Mouse (Mus musculus): ENCODE measurements around the gene Tapt1. TPM values are rescaled to one million over a fixed set of nuclear protein-coding genes. Genes with fewer than 3 reads are reported as not detected.

The Tapt1 gene
- polyA plus RNA-seq, 1 experiment from 2014 or later = 33.3 TPM

DNA sequence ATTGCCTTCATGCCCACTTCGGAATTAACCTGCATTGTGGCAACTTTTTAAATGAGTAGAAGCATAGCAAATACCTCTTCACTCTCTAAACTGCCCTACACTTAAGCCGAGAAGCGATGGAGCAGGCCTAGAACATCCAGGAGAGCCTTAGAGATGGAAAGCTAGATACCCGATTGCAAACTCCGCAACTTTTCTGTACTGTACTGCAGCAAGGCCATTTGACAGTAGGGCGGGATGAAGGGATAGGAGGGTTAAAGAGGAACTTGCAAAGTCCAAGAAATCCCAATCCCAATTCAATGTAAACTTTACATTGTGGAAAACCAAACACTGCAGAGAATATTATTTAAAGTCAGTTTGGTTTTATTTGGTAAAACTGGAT is 1.0 kb upstream of the Tapt1 start:
- no peaks in the 10 kb centered on the region for H3K27me3 ChIP-seq (ENCODE audit: insufficient read depth, low read length)
- no peak for DNase-seq

DNA sequence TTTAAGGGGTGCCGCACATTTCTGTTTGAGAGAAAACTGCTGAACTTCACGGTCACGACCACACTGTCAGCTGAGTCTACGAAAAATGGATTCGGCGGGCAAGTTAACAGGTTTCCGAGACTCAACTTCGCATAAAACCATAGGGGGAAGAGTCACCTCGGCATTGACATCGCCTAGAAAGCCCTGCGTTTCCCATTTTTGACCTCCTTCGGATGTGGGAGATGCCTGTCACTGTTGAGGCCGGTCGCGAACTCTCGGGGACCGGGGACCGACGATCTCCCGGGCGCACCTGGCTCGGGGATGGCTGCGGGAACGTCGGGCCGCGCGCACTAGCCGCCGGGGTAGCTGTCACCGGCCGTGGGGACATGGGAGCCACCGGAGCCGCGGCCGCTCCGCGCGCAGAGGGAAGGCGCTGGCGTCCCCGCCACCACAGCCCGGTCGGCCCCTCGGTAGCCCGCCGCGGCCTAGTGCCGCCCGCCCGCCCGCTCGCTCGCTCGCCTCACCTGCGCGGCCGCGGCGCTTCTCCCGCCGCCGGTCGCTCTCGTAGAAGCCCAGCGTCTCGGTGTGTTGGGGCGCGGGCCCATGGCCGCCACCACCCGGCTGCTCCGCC is 410 bp downstream of the Tapt1 start:
- Histone ChIP-seq H3K4me3 (ENCODE audit: low read depth, low read length) (peak overlapping the region; percentile 97), H3K27me3 (ENCODE audit: insufficient read depth, low read length) (no peaks in the 10 kb centered on the region), H3K4me2 (ENCODE audit: low read depth, low read length) (peak overlapping the region; percentile 75), H3K27ac (ENCODE audit: low read depth) (peak overlapping the region; percentile 94), H3K4me1 (ENCODE audit: insufficient read depth) (peaks cover 30% of the 10 kb centered on the region), H3K36me3 (replicated peaks; ENCODE audit: insufficient read depth, low read length) (peaks cover 7% of the 10 kb centered on the region), H3K9ac (replicated peaks) (peak overlapping the region; percentile 98), H3K9me3 (ENCODE audit: low read length) (no peaks in the 10 kb centered on the region)
- under 1% methylated on average over 41 of the region's 72 CpGs for WGBS (ENCODE audit: insufficient replicate concordance)
- DNase-seq (peak; percentile 61), ATAC-seq (peak; percentile 48)
- no peak for TF ChIP-seq CTCF (IDR thresholded peaks at IDR 0.05; ENCODE audit: low read depth)
- no peak for TF ChIP-seq EP300 (IDR thresholded peaks at IDR 0.05; ENCODE audit: low read depth)

More for the DNA sequence above, 1.0 kb upstream of the Tapt1 start:
- no peak for TF ChIP-seq EP300 (IDR thresholded peaks at IDR 0.05; ENCODE audit: low read depth)
- no peak for TF ChIP-seq CTCF (IDR thresholded peaks at IDR 0.05; ENCODE audit: low read depth)
- ATAC-seq = no peak
- peak overlapping the region; percentile 75 for H3K4me2 ChIP-seq (ENCODE audit: low read depth, low read length)
- no peaks in the 10 kb centered on the region for H3K9me3 ChIP-seq (ENCODE audit: low read length)
- peaks cover 7% of the 10 kb centered on the region for H3K36me3 ChIP-seq (replicated peaks; ENCODE audit: insufficient read depth, low read length)
- peaks cover 27% of the 10 kb centered on the region for H3K4me1 ChIP-seq (ENCODE audit: insufficient read depth)
- WGBS (ENCODE audit: insufficient replicate concordance) = 6% methylated on average over 6 of the region's 6 CpGs
- peak overlapping the region; percentile 98 for H3K9ac ChIP-seq (replicated peaks)
- H3K27ac ChIP-seq (ENCODE audit: low read depth) = peak overlapping the region; percentile 94
- peak overlapping the region; percentile 97 for H3K4me3 ChIP-seq (ENCODE audit: low read depth, low read length)

DNA sequence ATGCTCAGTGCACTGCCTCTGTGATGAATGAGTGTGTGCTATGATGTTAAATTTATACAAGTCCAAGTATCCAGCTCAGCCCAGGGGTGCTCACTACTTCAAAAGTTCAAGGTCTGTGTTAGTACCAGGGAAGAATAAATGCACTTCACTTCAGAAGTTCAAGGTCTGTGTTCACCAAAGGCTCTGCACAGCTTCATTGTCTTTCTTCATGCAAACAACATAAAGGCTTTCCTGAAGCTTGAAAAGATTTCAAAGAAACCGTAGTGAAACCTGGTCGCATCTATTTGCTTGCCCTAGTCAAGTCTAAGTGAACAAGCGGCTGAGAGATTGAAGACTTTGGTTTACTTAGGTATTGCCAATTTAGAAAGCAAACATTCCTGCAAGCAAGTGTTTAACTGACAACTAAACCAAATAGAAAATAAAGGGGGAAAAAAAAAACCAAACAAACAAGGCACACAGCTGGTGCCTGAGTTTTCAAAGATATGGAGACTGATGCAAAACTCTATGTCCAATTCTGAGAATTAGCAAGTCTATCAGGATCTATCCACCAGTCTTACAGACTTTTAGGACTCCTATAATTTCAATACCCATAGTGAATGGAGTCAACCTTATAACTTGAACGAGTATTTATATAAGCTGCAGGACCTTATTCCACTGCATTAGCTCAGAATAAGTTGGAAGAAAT is 1.4 kb downstream of the Tapt1 start:
- Histone ChIP-seq H3K27ac (ENCODE audit: low read depth) (peak overlapping the region; percentile 94), H3K36me3 (replicated peaks; ENCODE audit: insufficient read depth, low read length) (peaks cover 7% of the 10 kb centered on the region), H3K4me1 (ENCODE audit: insufficient read depth) (peaks cover 33% of the 10 kb centered on the region), H3K9me3 (ENCODE audit: low read length) (no peaks in the 10 kb centered on the region), H3K4me2 (ENCODE audit: low read depth, low read length) (peak overlapping the region; percentile 75), H3K4me3 (ENCODE audit: low read depth, low read length) (peak overlapping the region; percentile 97), H3K9ac (replicated peaks) (peak overlapping the region; percentile 98), H3K27me3 (ENCODE audit: insufficient read depth, low read length) (no peaks in the 10 kb centered on the region)
- no peak for ATAC-seq
- 40% methylated on average over 4 of the region's 4 CpGs for WGBS (ENCODE audit: insufficient replicate concordance)
- no peak for TF ChIP-seq EP300 (IDR thresholded peaks at IDR 0.05; ENCODE audit: low read depth)
- no peak for TF ChIP-seq CTCF (IDR thresholded peaks at IDR 0.05; ENCODE audit: low read depth)
- no peak for DNase-seq

DNA sequence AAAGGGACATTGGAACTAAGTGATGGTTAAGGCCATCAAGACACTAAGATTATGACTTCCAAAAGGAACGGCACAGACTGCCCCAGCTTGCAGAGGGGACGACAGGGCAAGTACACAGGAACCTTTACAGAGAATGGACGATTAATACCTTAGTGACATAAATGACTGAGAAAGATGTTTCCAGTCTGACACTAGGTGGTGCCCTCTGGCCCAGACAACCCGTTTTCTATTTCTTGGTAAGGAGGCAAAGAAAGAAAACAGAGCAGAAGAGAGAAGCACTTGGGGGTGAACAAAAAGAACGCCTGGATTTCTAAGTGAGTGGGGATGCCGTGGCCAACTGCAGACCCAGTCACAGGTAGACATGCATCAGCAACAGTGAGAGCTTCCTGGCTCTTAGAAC is 2.2 kb downstream of the Tapt1 start:
- no peaks in the 10 kb centered on the region for H3K27me3 ChIP-seq (ENCODE audit: insufficient read depth, low read length)
- peak overlapping the region; percentile 98 for H3K9ac ChIP-seq (replicated peaks)
- DNase-seq (peak; percentile 57), ATAC-seq (no peak)
- H3K9me3 ChIP-seq (ENCODE audit: low read length) = no peaks in the 10 kb centered on the region
- peaks cover 7% of the 10 kb centered on the region for H3K36me3 ChIP-seq (replicated peaks; ENCODE audit: insufficient read depth, low read length)
- peak overlapping the region; percentile 82 for H3K27ac ChIP-seq (ENCODE audit: low read depth)
- 11% methylated on average over 6 of the region's 6 CpGs for WGBS (ENCODE audit: insufficient replicate concordance)
- TF ChIP-seq CTCF (IDR thresholded peaks at IDR 0.05; ENCODE audit: low read depth) (peak; percentile 80), EP300 (IDR thresholded peaks at IDR 0.05; ENCODE audit: low read depth) (no peak)
- H3K4me3 ChIP-seq (ENCODE audit: low read depth, low read length) = peak overlapping the region; percentile 97
- H3K4me1 ChIP-seq (ENCODE audit: insufficient read depth) = peaks cover 39% of the 10 kb centered on the region
- H3K4me2 ChIP-seq (ENCODE audit: low read depth, low read length) = peak overlapping the region; percentile 75

DNA sequence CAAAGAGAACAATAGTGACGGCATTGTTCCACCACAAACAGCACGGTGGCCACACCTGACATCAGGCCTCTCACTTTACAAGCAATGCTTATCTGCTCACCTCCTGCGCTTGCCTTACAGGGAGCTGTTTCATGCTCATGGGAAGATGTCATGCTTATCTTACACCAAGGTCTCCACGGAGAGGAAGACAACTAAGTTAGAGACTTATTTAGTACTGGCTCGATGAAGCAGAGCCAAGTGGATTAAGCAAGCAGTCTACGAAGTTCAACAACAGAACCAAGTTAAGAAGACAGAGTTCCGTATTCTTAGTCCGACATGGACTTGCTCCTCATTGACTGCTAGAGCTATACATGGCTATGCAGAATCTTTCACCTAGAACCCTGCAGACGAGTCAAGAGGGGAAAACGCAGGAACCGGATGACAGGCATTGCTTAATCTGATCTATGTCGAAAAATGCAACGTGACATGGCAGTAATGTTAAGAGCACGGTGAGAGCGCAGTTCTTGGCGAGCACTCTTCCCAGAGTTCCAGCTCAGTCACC is 3.0 kb downstream of the Tapt1 start:
- TF ChIP-seq EP300 (IDR thresholded peaks at IDR 0.05; ENCODE audit: low read depth) (peak; percentile 44; the same call in 1 of the 2 replicates), CTCF (IDR thresholded peaks at IDR 0.05; ENCODE audit: low read depth) (no peak)
- Histone ChIP-seq H3K9me3 (ENCODE audit: low read length) (no peaks in the 10 kb centered on the region), H3K27me3 (ENCODE audit: insufficient read depth, low read length) (no peaks in the 10 kb centered on the region), H3K27ac (ENCODE audit: low read depth) (peak overlapping the region; percentile 82), H3K4me2 (ENCODE audit: low read depth, low read length) (peak overlapping the region; percentile 75), H3K36me3 (replicated peaks; ENCODE audit: insufficient read depth, low read length) (peaks cover 7% of the 10 kb centered on the region), H3K4me3 (ENCODE audit: low read depth, low read length) (peak overlapping the region; percentile 97), H3K4me1 (ENCODE audit: insufficient read depth) (peaks cover 38% of the 10 kb centered on the region), H3K9ac (replicated peaks) (peak overlapping the region; percentile 52; the same call in 1 of the 2 replicates)
- ATAC-seq = peak; percentile 22
- WGBS (ENCODE audit: insufficient replicate concordance) = 38% methylated on average over 16 of the region's 16 CpGs
- peak; percentile 44 for DNase-seq

DNA sequence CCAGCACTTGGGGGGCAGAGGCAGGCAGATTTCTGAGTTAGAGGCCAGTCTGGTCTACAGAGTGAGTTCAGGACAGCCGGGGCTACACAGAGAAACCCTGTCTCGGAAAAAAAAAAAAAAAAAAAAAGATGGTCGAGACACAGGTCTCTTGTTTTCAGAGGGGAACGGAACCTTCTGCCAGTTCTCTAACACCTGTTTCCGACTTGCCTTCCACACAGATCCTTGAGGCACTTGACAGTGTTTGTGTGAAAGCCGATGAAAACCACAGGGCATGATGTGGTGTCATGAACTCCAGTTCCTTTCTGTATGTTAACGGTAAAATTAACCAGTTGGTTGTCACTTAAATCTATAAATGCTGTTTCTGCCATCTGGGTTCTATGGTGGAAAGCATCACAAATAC is 6.0 kb downstream of the Tapt1 start:
- 53% methylated on average over 7 of the region's 7 CpGs for WGBS (ENCODE audit: insufficient replicate concordance)
- Histone ChIP-seq H3K9me3 (ENCODE audit: low read length) (no peaks in the 10 kb centered on the region), H3K36me3 (replicated peaks; ENCODE audit: insufficient read depth, low read length) (peaks cover 21% of the 10 kb centered on the region), H3K4me3 (ENCODE audit: low read depth, low read length) (no peak overlapping the region), H3K4me1 (ENCODE audit: insufficient read depth) (peaks cover 40% of the 10 kb centered on the region), H3K27me3 (ENCODE audit: insufficient read depth, low read length) (no peaks in the 10 kb centered on the region), H3K27ac (ENCODE audit: low read depth) (no peak overlapping the region; the same call in 1 of the 2 replicates), H3K4me2 (ENCODE audit: low read depth, low read length) (no peak overlapping the region), H3K9ac (replicated peaks) (no peak overlapping the region)
- no peak for ATAC-seq
- no peak for DNase-seq
- TF ChIP-seq EP300 (IDR thresholded peaks at IDR 0.05; ENCODE audit: low read depth) (no peak), CTCF (IDR thresholded peaks at IDR 0.05; ENCODE audit: low read depth) (no peak)
